Mouse (Mus musculus): ENCODE measurements around the gene Gm11172. TPM values are rescaled to one million over a fixed set of nuclear protein-coding genes. Genes with fewer than 3 reads are reported as not detected.

The Gm11172 gene
- polyA plus RNA-seq, 1 experiment, result not detected

- TF ChIP-seq CTCF (IDR thresholded peaks at IDR 0.05; ENCODE audit: extremely low read depth, insufficient read depth, low read length), result no peak
- TF ChIP-seq POLR2A (IDR thresholded peaks at IDR 0.05; ENCODE audit: extremely low read depth, insufficient read depth, low read length), result no peak
- H3K4me1 ChIP-seq (ENCODE audit: control insufficient read depth, insufficient read depth, low read length), result no peaks in the 10 kb centered on the region
These were observed 15.2 kb downstream of the Gm11172 start for GRCm38 (mm10) chr16:10827766-10828460.

GRCm38 (mm10) chr16:10828461-10828805 lies 15.7 kb downstream of the Gm11172 start:
- no peak overlapping the region for H3K27ac ChIP-seq (ENCODE audit: insufficient read depth, low read length)
- H3K4me3 ChIP-seq (ENCODE audit: insufficient read depth, low read length), result no peak overlapping the region
- no peak for TF ChIP-seq POLR2A (IDR thresholded peaks at IDR 0.05; ENCODE audit: extremely low read depth, insufficient read depth, low read length)
- TF ChIP-seq CTCF (IDR thresholded peaks at IDR 0.05; ENCODE audit: extremely low read depth, insufficient read depth, low read length), result no peak
- H3K4me1 ChIP-seq (ENCODE audit: control insufficient read depth, insufficient read depth, low read length), result no peaks in the 10 kb centered on the region

More at GRCm38 (mm10) chr16:10827766-10828460, 15.2 kb downstream of the Gm11172 start:
- Histone ChIP-seq H3K4me3 (ENCODE audit: insufficient read depth, low read length) (no peak overlapping the region), H3K27ac (ENCODE audit: insufficient read depth, low read length) (no peak overlapping the region)

- Histone ChIP-seq H3K4me3 (ENCODE audit: insufficient read depth, low read length) (peak overlapping the region; percentile 32), H3K27ac (ENCODE audit: insufficient read depth, low read length) (no peak overlapping the region), H3K4me1 (ENCODE audit: control insufficient read depth, insufficient read depth, low read length) (no peaks in the 10 kb centered on the region)
- TF ChIP-seq CTCF (IDR thresholded peaks at IDR 0.05; ENCODE audit: extremely low read depth, insufficient read depth, low read length) (no peak), POLR2A (IDR thresholded peaks at IDR 0.05; ENCODE audit: extremely low read depth, insufficient read depth, low read length) (no peak)
These were observed 21.8 kb downstream of the Gm11172 start for GRCm38 (mm10) chr16:10834542-10834910.

GRCm38 (mm10) chr16:10834911-10835587 lies 22.3 kb downstream of the Gm11172 start, which contains the start of gene Rmi2:
Gene Rmi2 (plus strand): TSS chr16:10835059.
- TF ChIP-seq POLR2A (IDR thresholded peaks at IDR 0.05; ENCODE audit: extremely low read depth, insufficient read depth, low read length) (no peak), CTCF (IDR thresholded peaks at IDR 0.05; ENCODE audit: extremely low read depth, insufficient read depth, low read length) (no peak)
- peak within 1 kb of the TSS; percentile 32 for H3K4me3 ChIP-seq (ENCODE audit: insufficient read depth, low read length)
- no peak within 1 kb of the TSS for H3K27ac ChIP-seq (ENCODE audit: insufficient read depth, low read length)

GRCm38 (mm10) chr16:10836388-10836787 lies 23.7 kb downstream of the Gm11172 start:
- Histone ChIP-seq H3K27ac (ENCODE audit: insufficient read depth, low read length) (no peak overlapping the region), H3K4me1 (ENCODE audit: control insufficient read depth, insufficient read depth, low read length) (no peaks in the 10 kb centered on the region), H3K4me3 (ENCODE audit: insufficient read depth, low read length) (no peak overlapping the region)
- TF ChIP-seq CTCF (IDR thresholded peaks at IDR 0.05; ENCODE audit: extremely low read depth, insufficient read depth, low read length) (no peak), POLR2A (IDR thresholded peaks at IDR 0.05; ENCODE audit: extremely low read depth, insufficient read depth, low read length) (no peak)

More at GRCm38 (mm10) chr16:10834911-10835587, 22.3 kb downstream of the Gm11172 start, which contains the start of gene Rmi2:
- no peaks in the 10 kb centered on the region for H3K4me1 ChIP-seq (ENCODE audit: control insufficient read depth, insufficient read depth, low read length)

GRCm38 (mm10) chr16:10837250-10837649 lies 24.5 kb downstream of the Gm11172 start:
- H3K4me3 ChIP-seq (ENCODE audit: insufficient read depth, low read length), result no peak overlapping the region
- no peak overlapping the region for H3K27ac ChIP-seq (ENCODE audit: insufficient read depth, low read length)
- no peaks in the 10 kb centered on the region for H3K4me1 ChIP-seq (ENCODE audit: control insufficient read depth, insufficient read depth, low read length)
- no peak for TF ChIP-seq POLR2A (IDR thresholded peaks at IDR 0.05; ENCODE audit: extremely low read depth, insufficient read depth, low read length)
- no peak for TF ChIP-seq CTCF (IDR thresholded peaks at IDR 0.05; ENCODE audit: extremely low read depth, insufficient read depth, low read length)

- Histone ChIP-seq H3K4me3 (ENCODE audit: insufficient read depth, low read length) (no peak overlapping the region), H3K4me1 (ENCODE audit: control insufficient read depth, insufficient read depth, low read length) (no peaks in the 10 kb centered on the region), H3K27ac (ENCODE audit: insufficient read depth, low read length) (no peak overlapping the region)
- TF ChIP-seq CTCF (IDR thresholded peaks at IDR 0.05; ENCODE audit: extremely low read depth, insufficient read depth, low read length), result no peak
- TF ChIP-seq POLR2A (IDR thresholded peaks at IDR 0.05; ENCODE audit: extremely low read depth, insufficient read depth, low read length), result no peak
These were observed 25.2 kb downstream of the Gm11172 start for GRCm38 (mm10) chr16:10837903-10838302.

- no peak for TF ChIP-seq CTCF (IDR thresholded peaks at IDR 0.05; ENCODE audit: extremely low read depth, insufficient read depth, low read length)
- TF ChIP-seq POLR2A (IDR thresholded peaks at IDR 0.05; ENCODE audit: extremely low read depth, insufficient read depth, low read length), result no peak
- Histone ChIP-seq H3K4me3 (ENCODE audit: insufficient read depth, low read length) (no peak overlapping the region), H3K4me1 (ENCODE audit: control insufficient read depth, insufficient read depth, low read length) (no peaks in the 10 kb centered on the region), H3K27ac (ENCODE audit: insufficient read depth, low read length) (no peak overlapping the region)
These were observed 26.0 kb downstream of the Gm11172 start for GRCm38 (mm10) chr16:10838487-10839245.

GRCm38 (mm10) chr16:10840018-10840417 lies 27.3 kb downstream of the Gm11172 start:
- Histone ChIP-seq H3K27ac (ENCODE audit: insufficient read depth, low read length) (no peak overlapping the region), H3K4me3 (ENCODE audit: insufficient read depth, low read length) (no peak overlapping the region), H3K4me1 (ENCODE audit: control insufficient read depth, insufficient read depth, low read length) (no peaks in the 10 kb centered on the region)
- no peak for TF ChIP-seq POLR2A (IDR thresholded peaks at IDR 0.05; ENCODE audit: extremely low read depth, insufficient read depth, low read length)

All from cortical plate, adult 2 months (tissue).